ENCODE assay signal across 25 mouse cellular contexts in the genomic region with DNA sequence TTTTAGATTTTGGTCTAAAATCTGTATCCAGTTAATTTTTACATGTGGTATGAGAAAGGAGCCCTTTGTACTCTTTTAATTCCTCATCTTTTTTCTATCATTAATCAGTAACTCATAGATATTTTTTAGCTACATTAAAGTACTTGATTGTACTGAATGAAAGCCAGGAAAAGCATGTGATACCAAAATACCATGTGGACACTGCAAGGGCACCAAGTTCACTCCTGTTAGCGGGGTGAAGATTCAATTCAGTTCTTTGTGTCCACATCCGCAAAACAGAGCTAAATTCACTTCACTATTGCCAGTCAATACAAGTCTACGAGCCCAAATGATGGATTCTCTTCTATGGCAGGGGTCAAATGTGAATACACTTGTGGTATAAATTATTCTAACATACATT. TPM values are rescaled to one million over a fixed set of nuclear protein-coding genes. Genes with fewer than 3 reads are reported as not detected.
"Had no signal": no experiment of that assay in that cellular context is flagged by ENCODE, and none has a peak within 500 bp of the region (broad histone marks: within the 10 kb centered on the region; RNA-seq: fewer than 3 reads in every experiment).

No protein-coding gene starts in this region.

- ATAC-seq: lung, postnatal 0 days; midbrain, embryonic 13.5 days; midbrain, embryonic 15.5 days had no signal

- H3K27me3 ChIP-seq: lung, embryonic 15.5 days; megakaryocyte, embryonic 14.5 days; midbrain, embryonic 13.5 days; midbrain, embryonic 15.5 days; neural tube, embryonic 12.5 days had no signal

- H3K9ac ChIP-seq: lung, embryonic 15.5 days; midbrain, embryonic 13.5 days; midbrain, embryonic 15.5 days; neural tube, embryonic 12.5 days had no signal

- H3K4me3 ChIP-seq: lung, embryonic 15.5 days; megakaryocyte, embryonic 14.5 days; midbrain, embryonic 13.5 days; midbrain, embryonic 15.5 days; neural tube, embryonic 12.5 days had no signal

- H3K27ac ChIP-seq: lung, embryonic 15.5 days; macrophage; midbrain, embryonic 13.5 days; midbrain, embryonic 15.5 days; neural tube, embryonic 12.5 days had no signal

- H3K4me2 ChIP-seq: lung, embryonic 15.5 days; midbrain, embryonic 11.5 days; midbrain, embryonic 13.5 days; midbrain, embryonic 15.5 days; neural tube, embryonic 12.5 days had no signal

- DNase-seq: lung, adult 2 months; lung, postnatal 14 days; lung, postnatal 36 days; retina, postnatal 1 day; right cerebral cortex, adult 18-20 months; right cerebral cortex, postnatal 25 days; right cerebral cortex, postnatal 4 days; spleen, adult 18-20 months; thymus, adult 18-20 months; thymus, postnatal 14 days; thymus, postnatal 36 days had no signal

- H3K36me3 ChIP-seq: lung, embryonic 15.5 days; midbrain, embryonic 13.5 days; midbrain, embryonic 15.5 days; neural tube, embryonic 12.5 days had no signal

- H3K4me1 ChIP-seq: lung, embryonic 15.5 days; midbrain, embryonic 13.5 days; midbrain, embryonic 15.5 days; neural tube, embryonic 12.5 days had no signal

- H3K9me3 ChIP-seq: lung, embryonic 15.5 days; megakaryocyte, embryonic 14.5 days; midbrain, embryonic 13.5 days; midbrain, embryonic 15.5 days; neural tube, embryonic 12.5 days had no signal

RNA-seq across cellular contexts. Expression of gene Nepn, which starts 7.9 kb away (rescaled TPM):
- polyA plus RNA-seq: lung, embryonic 15.5 days; lung, postnatal 0 days; macrophage; midbrain, embryonic 11.5 days; midbrain, embryonic 13.5 days; midbrain, embryonic 15.5 days; midbrain, postnatal 0 days; neural tube, embryonic 12.5 days; neural tube, embryonic 14.5 days; small intestine, adult 2 months had no signal

RNA-seq across cellular contexts. Expression of gene Gm26741, which starts 38.1 kb away (rescaled TPM):
- polyA plus RNA-seq: lung, adult 2 months; lung, embryonic 15.5 days; lung, postnatal 0 days; macrophage; midbrain, embryonic 11.5 days; midbrain, embryonic 13.5 days; midbrain, embryonic 15.5 days; midbrain, postnatal 0 days; neural tube, embryonic 12.5 days; neural tube, embryonic 14.5 days; small intestine, adult 2 months; stomach, embryonic 14.5 days; stomach, embryonic 16.5 days; thymus, postnatal 0 days had no signal
